Mouse (Mus musculus): ENCODE results near the gene Diablo.
"Not testable (repeated sequence)": the region's sequence is repeated elsewhere in the genome, so short reads cannot be mapped to it uniquely, and the experiment has no call there.

Gene Diablo

GRCm38 (mm10) chr5:123523692-123524392 is at the start of gene Diablo:
Gene Diablo (minus strand): TSS chr5:123524176.
- in situ Hi-C loops (cut with MboI; ENCODE audit: low pct_unique_long_range_greater_than_20kb in 1 of 2, low sequenced_read_pairs in 2 of 2, unreplicated experiment in 1 of 2): no loop called here

DNA sequence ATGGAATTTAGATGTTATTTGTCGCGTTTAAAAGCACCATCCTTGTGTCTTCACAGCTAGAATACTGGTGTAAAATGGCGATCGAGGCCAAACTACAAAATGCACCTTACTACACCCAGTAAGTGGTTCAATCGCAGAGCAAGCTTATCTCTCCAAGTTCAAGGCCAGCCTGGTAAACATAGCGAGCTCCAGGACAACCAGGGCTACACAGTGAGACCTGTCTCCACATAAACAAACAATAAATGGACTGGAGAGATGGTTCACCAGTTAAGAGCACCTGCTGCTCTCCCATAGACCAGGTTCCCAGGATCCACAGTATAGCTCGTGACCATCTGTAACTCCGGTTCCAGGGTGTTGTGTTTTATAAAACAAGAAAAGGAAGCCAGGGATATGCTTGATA is 49.4 kb upstream of the Diablo start:
- in situ Hi-C loops (cut with MboI; ENCODE audit: low pct_unique_long_range_greater_than_20kb in 1 of 2, low sequenced_read_pairs in 2 of 2, unreplicated experiment in 1 of 2): no loop called here

- in situ Hi-C loops (cut with MboI; ENCODE audit: low pct_unique_long_range_greater_than_20kb in 1 of 2, low sequenced_read_pairs in 2 of 2, unreplicated experiment in 1 of 2): no loop called here
Measured at GRCm38 (mm10) chr5:123572357-123573186, 48.6 kb upstream of the Diablo start, which contains the start of gene Vps33a. Gene Vps33a (minus strand): TSS chr5:123573038.

DNA sequence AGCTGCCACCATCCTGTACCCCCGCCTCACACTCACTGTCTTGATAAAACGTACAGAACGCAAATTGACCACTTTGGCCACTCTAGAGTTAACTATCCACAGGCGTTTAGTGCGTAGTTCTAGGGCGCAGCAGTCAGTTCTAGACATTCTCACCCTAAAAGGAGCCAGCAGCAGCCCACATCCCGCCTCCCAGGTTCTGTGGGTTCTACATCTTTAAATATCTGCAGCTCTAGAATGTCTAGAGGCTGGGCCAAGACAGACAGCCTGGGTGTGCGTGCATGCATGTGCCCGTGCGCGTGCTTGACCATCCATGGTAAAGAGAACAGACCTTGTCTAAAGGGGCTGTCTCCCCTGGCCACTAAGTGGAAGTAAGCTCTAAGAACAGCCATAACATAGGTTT is 37.2 kb upstream of the Diablo start:
- in situ Hi-C loops (cut with MboI; ENCODE audit: low pct_unique_long_range_greater_than_20kb in 1 of 2, low sequenced_read_pairs in 2 of 2, unreplicated experiment in 1 of 2): no loop called here

GRCm38 (mm10) chr5:123559588-123559987 is 35.6 kb upstream of the Diablo start:
- in situ Hi-C loops (cut with MboI; ENCODE audit: low pct_unique_long_range_greater_than_20kb in 1 of 2, low sequenced_read_pairs in 2 of 2, unreplicated experiment in 1 of 2): no loop called here

- in situ Hi-C loops (cut with MboI; ENCODE audit: low pct_unique_long_range_greater_than_20kb in 1 of 2, low sequenced_read_pairs in 2 of 2, unreplicated experiment in 1 of 2): no loop called here
Measured at GRCm38 (mm10) chr5:123556451-123556850, 32.5 kb upstream of the Diablo start.

DNA sequence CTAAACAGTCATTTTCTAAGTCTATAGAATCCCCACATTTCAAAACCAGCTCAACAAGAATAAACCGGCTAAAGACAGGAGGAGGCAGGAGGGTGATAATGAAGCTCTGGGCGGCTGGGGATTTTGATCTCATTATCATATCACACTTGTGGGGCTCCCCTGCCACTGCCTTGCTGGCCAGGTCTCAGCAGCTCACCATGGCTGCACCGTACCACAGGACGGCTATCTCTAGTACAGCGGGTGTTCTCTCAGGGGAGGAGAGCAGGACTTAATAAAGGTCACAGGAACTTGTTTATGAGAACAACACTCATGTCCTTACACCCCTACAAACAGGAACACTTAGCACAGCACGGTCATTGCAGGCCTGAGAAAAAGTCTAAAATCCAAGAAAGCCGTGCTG is 31.7 kb upstream of the Diablo start:
- in situ Hi-C loops (cut with MboI; ENCODE audit: low pct_unique_long_range_greater_than_20kb in 1 of 2, low sequenced_read_pairs in 2 of 2, unreplicated experiment in 1 of 2): no loop called here

- in situ Hi-C loops (cut with MboI; ENCODE audit: low pct_unique_long_range_greater_than_20kb in 1 of 2, low sequenced_read_pairs in 2 of 2, unreplicated experiment in 1 of 2): no loop called here
Measured at GRCm38 (mm10) chr5:123533801-123534200, 9.8 kb upstream of the Diablo start.

- in situ Hi-C loops (cut with MboI; ENCODE audit: low pct_unique_long_range_greater_than_20kb in 1 of 2, low sequenced_read_pairs in 2 of 2, unreplicated experiment in 1 of 2): no loop called here
Measured at GRCm38 (mm10) chr5:123530056-123530455, 6.1 kb upstream of the Diablo start.

DNA sequence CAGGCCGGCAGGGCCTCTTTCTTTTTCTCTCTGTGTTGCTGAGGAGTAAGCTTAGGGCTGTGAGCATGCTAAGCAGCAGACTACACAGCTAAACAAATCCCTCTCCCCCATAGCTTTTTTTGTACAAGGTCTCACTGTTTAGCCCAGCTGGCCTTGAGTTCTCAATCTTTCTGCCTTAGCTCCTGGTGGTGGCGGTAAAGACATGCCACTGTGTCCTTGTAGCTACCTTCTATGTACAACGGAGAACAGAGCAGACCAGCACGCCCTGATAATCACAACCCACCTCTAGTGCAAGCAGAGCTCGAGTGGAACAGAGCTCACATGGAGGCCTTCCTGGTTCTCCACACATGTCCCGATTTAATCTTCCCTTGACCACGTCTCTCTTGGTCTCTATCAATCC is 4.7 kb upstream of the Diablo start:
- in situ Hi-C loops (cut with MboI; ENCODE audit: low pct_unique_long_range_greater_than_20kb in 1 of 2, low sequenced_read_pairs in 2 of 2, unreplicated experiment in 1 of 2): no loop called here

- in situ Hi-C loops (cut with MboI; ENCODE audit: low pct_unique_long_range_greater_than_20kb in 1 of 2, low sequenced_read_pairs in 2 of 2, unreplicated experiment in 1 of 2): no loop called here
Measured at GRCm38 (mm10) chr5:123525916-123526495, 2.0 kb upstream of the Diablo start.

- in situ Hi-C loops (cut with MboI; ENCODE audit: low pct_unique_long_range_greater_than_20kb in 1 of 2, low sequenced_read_pairs in 2 of 2, unreplicated experiment in 1 of 2): no loop called here
Measured at GRCm38 (mm10) chr5:123525281-123525680, 1.3 kb upstream of the Diablo start, which contains the start of gene Gm49027. Gene Gm49027 (minus strand): TSS chr5:123525488.

- in situ Hi-C loops (cut with MboI; ENCODE audit: low pct_unique_long_range_greater_than_20kb in 1 of 2, low sequenced_read_pairs in 2 of 2, unreplicated experiment in 1 of 2): no loop called here
Measured at GRCm38 (mm10) chr5:123524393-123524750, 396 bp upstream of the Diablo start.

- in situ Hi-C loops (cut with MboI; ENCODE audit: low pct_unique_long_range_greater_than_20kb in 1 of 2, low sequenced_read_pairs in 2 of 2, unreplicated experiment in 1 of 2): no loop called here
Measured at GRCm38 (mm10) chr5:123522166-123522565, 1.8 kb downstream of the Diablo start.

- in situ Hi-C loops (cut with MboI; ENCODE audit: low pct_unique_long_range_greater_than_20kb in 1 of 2, low sequenced_read_pairs in 2 of 2, unreplicated experiment in 1 of 2): no loop called here
Measured at GRCm38 (mm10) chr5:123521621-123522020, 2.4 kb downstream of the Diablo start.

DNA sequence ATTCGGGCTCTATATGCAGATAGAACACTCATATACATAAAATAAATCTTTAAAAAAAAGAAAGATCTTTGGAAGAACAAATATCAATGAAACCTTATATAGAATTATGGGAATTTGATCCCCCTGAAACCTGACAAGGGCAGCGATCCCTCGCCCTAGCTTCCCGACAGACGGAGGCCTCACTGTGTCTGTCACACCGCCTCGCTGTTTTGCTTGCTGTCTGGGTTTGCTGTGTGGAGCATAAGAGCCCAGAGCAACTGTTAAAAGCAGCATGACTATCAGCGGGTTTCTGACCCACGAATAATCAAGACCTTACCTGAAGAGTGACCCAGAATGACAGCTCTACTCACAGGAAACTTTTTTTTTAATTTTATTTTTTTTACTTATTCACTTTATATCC is 3.3 kb downstream of the Diablo start:
- in situ Hi-C loops (cut with MboI; ENCODE audit: low pct_unique_long_range_greater_than_20kb in 1 of 2, low sequenced_read_pairs in 2 of 2, unreplicated experiment in 1 of 2): no loop called here

- in situ Hi-C loops (cut with MboI; ENCODE audit: low pct_unique_long_range_greater_than_20kb in 1 of 2, low sequenced_read_pairs in 2 of 2, unreplicated experiment in 1 of 2): no loop called here
Measured at GRCm38 (mm10) chr5:123514871-123515270, 9.1 kb downstream of the Diablo start.

GRCm38 (mm10) chr5:123512102-123512501 is 11.9 kb downstream of the Diablo start:
- in situ Hi-C loops (cut with MboI; ENCODE audit: low pct_unique_long_range_greater_than_20kb in 1 of 2, low sequenced_read_pairs in 2 of 2, unreplicated experiment in 1 of 2): no loop called here

DNA sequence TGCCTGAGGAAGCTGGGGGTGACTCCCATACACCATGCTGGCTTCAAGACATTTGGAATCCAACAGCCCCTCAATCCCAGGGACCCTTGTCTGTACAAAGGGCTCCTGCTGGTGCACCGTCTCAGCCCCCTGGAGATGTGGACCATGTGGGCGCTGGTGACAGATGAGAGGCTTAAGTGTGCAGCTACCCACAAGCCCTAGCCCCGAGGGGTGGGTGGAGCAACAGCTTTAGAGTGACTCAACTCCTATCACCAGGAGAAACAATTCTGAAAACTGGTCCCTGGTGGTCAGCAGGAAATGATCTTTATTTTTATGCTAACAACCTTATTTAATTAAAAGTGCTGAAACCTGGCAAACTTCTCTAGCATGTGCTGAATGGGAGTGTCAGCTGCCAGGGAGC is 12.6 kb downstream of the Diablo start:
- in situ Hi-C loops (cut with MboI; ENCODE audit: low pct_unique_long_range_greater_than_20kb in 1 of 2, low sequenced_read_pairs in 2 of 2, unreplicated experiment in 1 of 2): not testable (repeated sequence)
